Mouse (Mus musculus) neural tube, embryonic 12.5 days (tissue): ENCODE results near the gene Ctbp2. TPM values are rescaled to one million over a fixed set of nuclear protein-coding genes. Genes with fewer than 3 reads are reported as not detected.

ENCODE experiments used
- ATAC-seq: fragments of 200-750 bp; cut with Nextera tagmentation; 2 replicates; pipeline ENCODE4 v1.8.0; 2017; ENCODE audit warnings: low read depth, mild to moderate bottlenecking, moderate TSS enrichment, moderate library complexity; ENCODE audit not compliant: low FRiP score
- H3K27ac ChIP-seq: fragments of 300-500 bp; sonication (generic); 2 replicates; pipeline ENCODE4 v1.5.1; 2016
- H3K27me3 ChIP-seq: fragments of 300-500 bp; sonication (generic); replicated peaks from 2 replicates; pipeline ENCODE4 v1.6.1; 2016; ENCODE audit warnings: mild to moderate bottlenecking
- H3K36me3 ChIP-seq: fragments of 300-500 bp; sonication (generic); 2 replicates; pipeline ENCODE4 v1.6.1; 2016; ENCODE audit warnings: mild to moderate bottlenecking
- H3K4me1 ChIP-seq: fragments of 300-500 bp; sonication (generic); 2 replicates; pipeline ENCODE4 v1.6.1; 2016
- H3K4me2 ChIP-seq: fragments of 300-500 bp; sonication (generic); replicated peaks from 2 replicates; pipeline ENCODE4 v1.6.1; 2016; ENCODE audit warnings: mild to moderate bottlenecking
- H3K4me3 ChIP-seq: fragments of 300-500 bp; sonication (generic); 2 replicates; pipeline ENCODE4 v1.5.1; 2016
- H3K9ac ChIP-seq: fragments of 300-500 bp; sonication (generic); 2 replicates; pipeline ENCODE4 v1.6.1; 2016; ENCODE audit warnings: mild to moderate bottlenecking
- H3K9me3 ChIP-seq: fragments of 300-500 bp; sonication (generic); 2 replicates; pipeline ENCODE4 v1.6.1; 2016; ENCODE audit warnings: mild to moderate bottlenecking
- WGBS: fragments of 180-500 bp; shearing (Covaris S2); methylation state at CpG from one replicate; pipeline ENCODE4 v1.1.7; 2016; 5-methylcytosine and 5-hydroxymethylcytosine counted together
- polyA plus RNA-seq: library from polyadenylated mRNA; unstranded; fragments of >200 nt; fragmentation: Nextera tagmentation; extraction: Ambion mirVana; gene quantifications from 2 replicates; pipeline ENCODE4 v1.2.1, GENCODE M21; 2016

Ctbp2 gene
- polyA plus RNA-seq, 1 experiment from 2014 or later, result 131 TPM

- Histone ChIP-seq H3K9ac (no peak overlapping the region), H3K27ac (no peak overlapping the region), H3K9me3 (no peaks in the 10 kb centered on the region), H3K4me3 (no peak overlapping the region), H3K4me2 (no peak overlapping the region), H3K4me1 (peaks cover 7% of the 10 kb centered on the region), H3K36me3 (peaks cover 6% of the 10 kb centered on the region; the same call in 1 of the 2 replicates), H3K27me3 (no peaks in the 10 kb centered on the region)
- no peak for ATAC-seq
- 89% methylated on average over 9 of the region's 9 CpGs for WGBS
These were observed 29.3 kb downstream of the Ctbp2 start for GRCm38 (mm10) chr7:133094711-133095495.

DNA sequence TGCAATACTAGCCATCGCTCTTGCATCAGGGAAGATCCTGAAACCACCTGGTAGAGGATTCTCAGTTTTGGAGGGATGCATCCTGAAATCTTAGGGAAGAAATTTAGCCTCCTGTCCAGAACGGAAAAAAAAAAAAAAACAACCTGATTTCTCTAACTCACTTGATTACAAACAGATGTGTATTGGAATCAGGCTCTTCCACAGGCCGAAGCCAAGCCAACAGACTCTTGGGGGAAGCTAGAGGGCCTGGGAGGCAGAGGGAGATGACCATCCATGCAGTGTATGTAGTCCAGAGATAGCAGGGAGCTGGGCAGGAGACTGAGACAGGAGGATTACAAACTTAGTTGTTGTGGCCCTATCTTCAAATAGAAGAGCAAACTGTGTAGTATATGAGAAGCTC, 30.0 kb downstream of the Ctbp2 start:
- no peaks in the 10 kb centered on the region for H3K9me3 ChIP-seq
- H3K4me1 ChIP-seq, result peaks cover 13% of the 10 kb centered on the region
- no peak for ATAC-seq
- H3K4me3 ChIP-seq, result no peak overlapping the region
- H3K36me3 ChIP-seq, result peaks cover 6% of the 10 kb centered on the region; the same call in 1 of the 2 replicates
- H3K27me3 ChIP-seq, result no peaks in the 10 kb centered on the region
- no peak overlapping the region for H3K27ac ChIP-seq
- no peak overlapping the region for H3K9ac ChIP-seq
- no peak overlapping the region for H3K4me2 ChIP-seq
- WGBS, result 77% methylated on average over 3 of the region's 3 CpGs

GRCm38 (mm10) chr7:133093731-133094130, 30.4 kb downstream of the Ctbp2 start:
- H3K4me2 ChIP-seq, result no peak overlapping the region
- no peak overlapping the region for H3K27ac ChIP-seq
- 86% methylated on average over 5 of the region's 5 CpGs for WGBS
- no peak overlapping the region for H3K4me3 ChIP-seq
- no peaks in the 10 kb centered on the region for H3K27me3 ChIP-seq
- peaks cover 6% of the 10 kb centered on the region; the same call in 1 of the 2 replicates for H3K36me3 ChIP-seq
- ATAC-seq, result no peak
- no peak overlapping the region for H3K9ac ChIP-seq
- peaks cover 17% of the 10 kb centered on the region for H3K4me1 ChIP-seq
- H3K9me3 ChIP-seq, result no peaks in the 10 kb centered on the region

- H3K9me3 ChIP-seq, result no peaks in the 10 kb centered on the region
- H3K4me3 ChIP-seq, result no peak overlapping the region
- H3K4me2 ChIP-seq, result no peak overlapping the region
- H3K36me3 ChIP-seq, result 0 out of 2 replicates have a peak, but pooled peaks cover 6% of the 10 kb centered on the region
- H3K27me3 ChIP-seq, result no peaks in the 10 kb centered on the region
- H3K4me1 ChIP-seq, result peaks cover 16% of the 10 kb centered on the region
- WGBS, result 87% methylated on average over 4 of the region's 4 CpGs
- H3K9ac ChIP-seq, result no peak overlapping the region
- no peak for ATAC-seq
- H3K27ac ChIP-seq, result no peak overlapping the region
These were observed 33.5 kb downstream of the Ctbp2 start for GRCm38 (mm10) chr7:133090641-133091040.

GRCm38 (mm10) chr7:133089621-133090260, 34.4 kb downstream of the Ctbp2 start:
- no peak overlapping the region for H3K27ac ChIP-seq
- no peak overlapping the region for H3K4me2 ChIP-seq
- no peak overlapping the region for H3K4me3 ChIP-seq
- H3K9me3 ChIP-seq, result no peaks in the 10 kb centered on the region
- ATAC-seq, result no peak
- WGBS, result 78% methylated on average over 11 of the region's 11 CpGs
- H3K4me1 ChIP-seq, result peaks cover 18% of the 10 kb centered on the region
- 0 out of 2 replicates have a peak, but pooled peaks cover 6% of the 10 kb centered on the region for H3K36me3 ChIP-seq
- H3K27me3 ChIP-seq, result no peaks in the 10 kb centered on the region
- no peak overlapping the region for H3K9ac ChIP-seq

DNA sequence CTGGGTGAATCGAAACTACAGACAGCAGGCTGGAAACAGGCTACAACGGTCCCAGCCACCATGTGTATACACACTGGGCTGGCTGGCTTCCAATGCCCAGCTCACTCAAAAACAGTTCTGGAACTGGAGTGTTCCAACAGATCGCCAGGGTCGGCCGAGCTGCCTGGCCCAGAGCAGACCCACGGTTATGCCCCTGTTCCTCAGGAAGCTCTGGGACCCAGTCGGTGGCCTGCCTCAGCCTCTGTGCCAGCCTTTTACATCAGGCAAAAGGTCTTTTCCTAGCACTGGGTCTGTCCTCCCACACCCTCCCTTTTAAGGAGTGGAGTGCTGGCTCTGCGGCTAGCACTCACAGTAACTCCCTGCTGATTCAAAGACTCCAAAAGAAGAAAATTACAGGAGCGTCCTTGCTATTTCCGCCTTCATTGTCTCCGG, 35.3 kb downstream of the Ctbp2 start:
- H3K27me3 ChIP-seq, result no peaks in the 10 kb centered on the region
- WGBS, result 55% methylated on average over 11 of the region's 11 CpGs
- H3K27ac ChIP-seq, result no peak overlapping the region
- no peaks in the 10 kb centered on the region for H3K9me3 ChIP-seq
- H3K4me2 ChIP-seq, result 0 out of 2 replicates have a peak overlapping the region, but pooled peaks have one; percentile 12
- peaks cover 25% of the 10 kb centered on the region for H3K4me1 ChIP-seq
- H3K36me3 ChIP-seq, result no peaks in the 10 kb centered on the region
- no peak overlapping the region for H3K9ac ChIP-seq
- no peak for ATAC-seq
- no peak overlapping the region for H3K4me3 ChIP-seq

DNA sequence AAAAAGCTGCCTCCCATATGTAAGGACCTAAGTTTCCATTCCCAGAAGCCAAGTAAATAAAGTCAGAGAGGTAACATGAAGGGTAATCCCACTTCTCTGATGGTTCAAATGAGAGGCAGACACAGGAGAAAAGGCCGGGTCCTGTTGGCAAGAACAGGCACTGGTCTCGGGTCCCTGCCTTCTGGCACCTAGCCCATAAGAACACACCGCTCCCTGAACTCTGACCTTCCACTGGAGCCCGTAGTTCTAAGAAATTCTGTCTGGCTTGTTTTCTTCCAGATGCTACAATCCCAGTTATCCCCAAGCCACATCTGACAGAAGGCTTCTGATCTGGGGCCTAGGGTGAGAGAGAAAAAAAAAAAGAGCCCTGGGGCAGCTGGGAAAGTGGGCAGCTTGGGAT, 35.7 kb downstream of the Ctbp2 start:
- 0 out of 2 replicates have a peak overlapping the region, but pooled peaks have one; percentile 12 for H3K4me2 ChIP-seq
- 74% methylated on average over 4 of the region's 4 CpGs for WGBS
- H3K36me3 ChIP-seq, result no peaks in the 10 kb centered on the region
- peaks cover 25% of the 10 kb centered on the region for H3K4me1 ChIP-seq
- no peaks in the 10 kb centered on the region for H3K9me3 ChIP-seq
- no peak overlapping the region for H3K4me3 ChIP-seq
- no peaks in the 10 kb centered on the region for H3K27me3 ChIP-seq
- no peak for ATAC-seq
- no peak overlapping the region for H3K9ac ChIP-seq
- H3K27ac ChIP-seq, result no peak overlapping the region

DNA sequence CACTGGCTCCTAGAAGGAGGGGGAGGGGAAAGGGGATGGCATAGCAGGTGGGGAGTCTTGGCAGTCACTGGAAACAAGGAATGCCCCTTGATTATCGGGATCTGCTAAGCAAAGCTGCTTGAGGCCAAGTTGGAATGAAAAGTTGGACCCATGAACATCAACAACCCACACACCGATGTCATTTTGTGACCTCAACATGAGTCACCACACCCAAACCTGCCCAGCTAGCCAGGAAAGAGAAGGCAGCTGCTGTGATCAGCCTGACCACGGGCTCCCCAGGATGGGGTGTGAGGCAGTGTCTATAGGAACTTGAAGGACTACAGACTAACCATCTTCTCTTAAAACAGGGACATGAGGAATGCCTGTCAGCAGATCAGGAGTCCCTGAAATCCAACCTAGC, 38.7 kb downstream of the Ctbp2 start:
- 90% methylated on average over 3 of the region's 3 CpGs for WGBS
- Histone ChIP-seq H3K36me3 (no peaks in the 10 kb centered on the region), H3K9me3 (no peaks in the 10 kb centered on the region), H3K27ac (no peak overlapping the region), H3K9ac (no peak overlapping the region), H3K27me3 (no peaks in the 10 kb centered on the region), H3K4me1 (peaks cover 41% of the 10 kb centered on the region), H3K4me2 (no peak overlapping the region), H3K4me3 (no peak overlapping the region)
- no peak for ATAC-seq

GRCm38 (mm10) chr7:133083936-133084614, 40.1 kb downstream of the Ctbp2 start:
- H3K4me3 ChIP-seq, result no peak overlapping the region
- 90% methylated on average over 13 of the region's 13 CpGs for WGBS
- no peaks in the 10 kb centered on the region for H3K27me3 ChIP-seq
- no peaks in the 10 kb centered on the region for H3K9me3 ChIP-seq
- no peak overlapping the region for H3K9ac ChIP-seq
- no peak overlapping the region for H3K27ac ChIP-seq
- peaks cover 33% of the 10 kb centered on the region for H3K4me1 ChIP-seq
- H3K4me2 ChIP-seq, result no peak overlapping the region
- no peak for ATAC-seq
- no peaks in the 10 kb centered on the region for H3K36me3 ChIP-seq

GRCm38 (mm10) chr7:133078929-133079328, 45.2 kb downstream of the Ctbp2 start:
- Histone ChIP-seq H3K27me3 (no peaks in the 10 kb centered on the region), H3K9ac (no peak overlapping the region), H3K4me3 (no peak overlapping the region), H3K27ac (no peak overlapping the region), H3K9me3 (no peaks in the 10 kb centered on the region), H3K36me3 (no peaks in the 10 kb centered on the region), H3K4me2 (no peak overlapping the region), H3K4me1 (peaks cover 33% of the 10 kb centered on the region)
- WGBS, result 95% methylated on average over 1 of the region's 1 CpGs
- ATAC-seq, result no peak

DNA sequence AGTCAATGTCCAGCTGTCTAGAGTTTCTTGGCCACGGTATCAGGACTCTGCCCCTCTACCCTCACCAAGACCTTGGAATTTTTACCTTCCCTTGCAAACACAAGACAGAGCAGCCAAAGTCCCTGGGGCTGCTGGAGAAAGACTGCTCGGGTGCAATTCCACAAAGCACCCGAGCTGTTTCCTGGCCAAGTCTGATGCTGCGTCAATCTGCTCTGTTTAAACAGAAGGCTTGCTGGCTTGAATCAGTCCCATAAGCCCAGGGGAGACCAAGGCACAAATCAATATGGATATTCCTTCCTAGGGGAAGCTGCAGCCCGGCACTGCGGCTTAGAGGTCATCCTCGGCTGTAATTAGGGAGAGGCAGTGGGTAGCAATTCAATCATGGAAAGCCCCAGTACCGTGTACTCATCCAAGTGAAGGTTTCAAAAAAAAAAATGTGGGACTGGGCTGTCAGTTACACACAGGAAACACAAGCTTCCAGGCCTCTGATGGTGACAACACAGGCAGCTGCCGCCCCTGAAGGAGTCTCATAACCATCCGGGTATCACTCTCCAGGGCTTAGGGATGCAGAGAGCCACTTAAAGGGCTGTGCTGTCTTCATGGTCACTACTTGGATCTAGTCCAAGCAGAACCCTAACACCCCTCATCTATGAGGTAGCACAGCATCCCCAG, 49.6 kb downstream of the Ctbp2 start:
- H3K9me3 ChIP-seq, result no peaks in the 10 kb centered on the region
- no peak overlapping the region for H3K4me2 ChIP-seq
- H3K9ac ChIP-seq, result no peak overlapping the region
- peaks cover 59% of the 10 kb centered on the region for H3K4me1 ChIP-seq
- H3K36me3 ChIP-seq, result peaks cover 5% of the 10 kb centered on the region; the same call in 1 of the 2 replicates
- H3K27me3 ChIP-seq, result no peaks in the 10 kb centered on the region
- ATAC-seq, result no peak
- no peak overlapping the region for H3K4me3 ChIP-seq
- 0 out of 2 replicates have a peak overlapping the region, but pooled peaks have one; percentile 7 for H3K27ac ChIP-seq
- 48% methylated on average over 10 of the region's 10 CpGs for WGBS
